Mouse (Mus musculus) spleen, adult 2 months (tissue): Measurements from ENCODE around the gene Anp32e.
A peak's percentile ranks its signal among the peaks of the same experiment; 100 is the strongest.

ENCODE experiments used
- CTCF ChIP-seq: fragments of 200-500 bp; IDR thresholded peaks from 2 replicates; pipeline ENCODE4 v1.5.1; 2011; ENCODE audit warnings: mild to moderate bottlenecking, inconsistent platforms; ENCODE audit not compliant: insufficient read depth, insufficient read length, insufficient replicate concordance; ENCODE audit errors: extremely low read depth
- POLR2A ChIP-seq: fragments of 200-500 bp; IDR thresholded peaks from 2 replicates; pipeline ENCODE4 v1.6.1; 2011; ENCODE audit warnings: low read depth, low read length, inconsistent platforms

DNA sequence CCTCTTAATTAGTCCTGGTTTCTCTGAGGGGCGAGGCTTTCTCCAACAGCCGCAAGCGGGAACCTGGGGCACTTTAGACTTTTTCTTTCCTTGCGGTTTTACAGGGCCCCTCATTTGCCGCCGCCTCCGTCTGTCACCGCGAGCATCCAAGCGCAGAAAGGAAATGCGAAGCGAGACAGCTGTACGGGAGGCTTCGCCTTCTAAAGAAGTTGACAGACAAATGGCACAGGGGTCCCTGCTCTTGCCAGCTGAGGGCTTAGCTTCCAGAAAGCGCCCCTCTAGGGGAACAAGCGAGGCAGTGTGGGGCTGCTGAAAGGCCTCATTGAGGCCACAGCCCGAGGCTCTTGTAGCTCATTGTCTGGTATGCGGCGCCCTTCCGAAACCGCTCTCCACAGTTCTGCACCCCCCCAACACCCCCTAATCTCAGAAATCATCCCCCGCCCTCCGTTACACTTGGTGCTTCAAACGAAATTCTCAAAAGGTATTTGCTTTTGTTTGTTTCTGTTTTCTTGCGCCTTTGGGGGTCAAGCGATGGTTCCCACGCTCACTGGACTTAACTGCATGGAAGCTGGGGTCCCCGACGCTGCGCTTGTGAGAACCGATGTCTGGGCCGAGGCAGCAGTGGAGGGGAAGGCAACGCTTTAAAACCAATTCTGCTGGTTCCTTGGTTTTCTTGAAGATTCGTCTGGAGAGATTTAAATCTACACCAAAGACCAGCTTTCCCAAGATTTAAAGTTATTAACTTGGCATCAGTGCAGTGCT is 44.0 kb downstream of the Anp32e start:
- no peak for TF ChIP-seq CTCF
- TF ChIP-seq POLR2A: peak; percentile 58; the same call in 1 of the 2 replicates
